Comparison of ENCODE assay signal across 21 mouse cellular contexts in the genomic region with DNA sequence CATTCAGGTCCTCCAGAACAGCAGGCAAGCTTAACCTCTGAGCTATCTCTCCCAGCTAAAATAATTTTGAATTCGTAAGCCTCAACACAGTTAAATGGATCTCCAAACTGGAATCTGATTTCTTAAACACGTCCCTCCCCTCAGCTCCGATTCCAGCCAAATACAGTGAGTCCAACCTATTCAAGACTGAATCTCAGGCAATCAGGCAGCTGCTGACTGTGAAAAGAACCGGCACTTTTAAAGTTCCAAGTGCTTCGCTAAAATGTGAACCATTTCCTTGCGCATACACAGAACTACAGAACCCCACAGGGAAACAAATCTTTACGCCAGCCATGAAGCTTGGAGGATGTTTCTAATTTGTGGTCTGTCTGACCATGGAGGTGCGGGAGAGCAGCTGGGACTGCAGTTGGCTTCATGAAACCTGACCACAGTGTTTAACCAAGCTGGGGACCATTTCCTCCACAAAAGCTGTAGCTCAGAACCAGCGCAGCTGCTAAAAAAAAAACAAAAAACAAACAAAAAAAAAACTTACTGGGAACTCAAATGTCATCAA.
DNase-seq lines count a peak whose midpoint lies in the region; ATAC-seq and TF ChIP-seq lines count a peak whose summit lies in the region.
"Had no signal": no experiment of that assay in that cellular context is flagged by ENCODE, and none has a peak within 500 bp of the region (broad histone marks: within the 10 kb centered on the region; RNA-seq: fewer than 3 reads in every experiment).

No protein-coding gene starts in this region.

- no peak overlapping the region for H3K27ac ChIP-seq in embryonic facial prominence, embryonic 13.5 days
- H3K27ac ChIP-seq in limb, embryonic 14.5 days (replicated peaks; ENCODE audit: low read depth, low read length), result no peak overlapping the region; the same call in 1 of the 2 replicates
- H3K27ac ChIP-seq in midbrain, embryonic 14.5 days (replicated peaks; ENCODE audit: low read depth, low read length), result no peak overlapping the region
- H3K27ac ChIP-seq: heart, embryonic 13.5 days; hindbrain, embryonic 15.5 days; neural tube, embryonic 13.5 days had no signal

- H3K36me3 ChIP-seq in embryonic facial prominence, embryonic 13.5 days, result no peaks in the 10 kb centered on the region
- no peaks in the 10 kb centered on the region for H3K36me3 ChIP-seq in limb, embryonic 14.5 days (ENCODE audit: control insufficient read depth, insufficient read depth, low read length)
- no peaks in the 10 kb centered on the region for H3K36me3 ChIP-seq in midbrain, embryonic 14.5 days (ENCODE audit: control insufficient read depth, insufficient read depth, low read length)
- H3K36me3 ChIP-seq: G1E; heart, embryonic 13.5 days; hindbrain, embryonic 15.5 days; neural tube, embryonic 13.5 days had no signal

- H3K4me2 ChIP-seq in embryonic facial prominence, embryonic 13.5 days, result peak overlapping the region; percentile 21
- peak overlapping the region; percentile 31 for H3K4me2 ChIP-seq in limb, embryonic 14.5 days (replicated peaks; ENCODE audit: low read depth, low read length, severe bottlenecking)
- H3K4me2 ChIP-seq in midbrain, embryonic 14.5 days (ENCODE audit: low read length), result no peak overlapping the region
- H3K4me2 ChIP-seq: heart, embryonic 13.5 days; hindbrain, embryonic 15.5 days; liver, embryonic 11.5 days; neural tube, embryonic 13.5 days had no signal

- TF ChIP-seq POLR2A in limb, embryonic 14.5 days (IDR thresholded peaks at IDR 0.05; ENCODE audit: borderline replicate concordance, extremely low read depth, insufficient read depth, insufficient read length), result no peak

- ATAC-seq in embryonic facial prominence, embryonic 13.5 days (ENCODE audit: insufficient number of reproducible peaks, insufficient read depth, low FRiP score, low TSS enrichment, low read depth), result no peak
- peak; percentile 76 for ATAC-seq in limb, embryonic 14.5 days (ENCODE audit: low FRiP score, low read depth)
- no peak for ATAC-seq in midbrain, embryonic 14.5 days (ENCODE audit: low FRiP score, low TSS enrichment)
- ATAC-seq: CD4-positive, CD25-positive, alpha-beta regulatory T cell, adult 4 months; intestine, embryonic 16.5 days had no signal

- H3K9ac ChIP-seq in embryonic facial prominence, embryonic 13.5 days, result no peak overlapping the region
- no peak overlapping the region for H3K9ac ChIP-seq in limb, embryonic 14.5 days (ENCODE audit: low read depth, low read length, severe bottlenecking)
- no peak overlapping the region for H3K9ac ChIP-seq in midbrain, embryonic 14.5 days (replicated peaks; ENCODE audit: low read length)
- H3K9ac ChIP-seq: heart, embryonic 13.5 days; hindbrain, embryonic 15.5 days; neural tube, embryonic 13.5 days had no signal

- peak; percentile 22 for DNase-seq in embryo, embryonic 10.5 days (ENCODE audit: low spot score)
- no peak for DNase-seq in embryo, embryonic 10 days (ENCODE audit: low spot score)
- peak; percentile 17 for DNase-seq in ZHBTc4 (ENCODE audit: low read depth, low spot score)
- peak; percentile 51 for DNase-seq in limb, embryonic 14.5 days (ENCODE audit: low spot score)
- no peak for DNase-seq in heart, postnatal 4 days
- DNase-seq in midbrain, embryonic 14.5 days, result no peak
- no peak for DNase-seq in right cerebral cortex, adult 18-20 months
- DNase-seq: cerebellum, adult 9-11 months; heart, adult 11 months; lung, adult 18-20 months; spleen, adult 18-20 months; thymus, postnatal 36 days had no signal

- no peaks in the 10 kb centered on the region for H3K9me3 ChIP-seq in embryonic facial prominence, embryonic 13.5 days
- H3K9me3 ChIP-seq in limb, embryonic 14.5 days (ENCODE audit: control insufficient read depth, low read length), result no peaks in the 10 kb centered on the region
- H3K9me3 ChIP-seq in midbrain, embryonic 14.5 days (ENCODE audit: control insufficient read depth, low read length), result no peaks in the 10 kb centered on the region
- H3K9me3 ChIP-seq: heart, embryonic 13.5 days; hindbrain, embryonic 15.5 days; neural tube, embryonic 13.5 days had no signal

- peaks cover 10% of the 10 kb centered on the region; the same call in 1 of the 2 replicates for H3K4me1 ChIP-seq in embryonic facial prominence, embryonic 13.5 days
- H3K4me1 ChIP-seq in limb, embryonic 14.5 days (ENCODE audit: control insufficient read depth, insufficient read depth, low read length), result peaks cover 9% of the 10 kb centered on the region
- H3K4me1 ChIP-seq in midbrain, embryonic 14.5 days (ENCODE audit: control insufficient read depth, insufficient read depth, low read length), result no peaks in the 10 kb centered on the region; the same call in 1 of the 2 replicates
- H3K4me1 ChIP-seq: heart, embryonic 13.5 days; megakaryocyte, embryonic 14.5 days had no signal

- H3K27me3 ChIP-seq in embryonic facial prominence, embryonic 13.5 days, result no peaks in the 10 kb centered on the region
- no peaks in the 10 kb centered on the region for H3K27me3 ChIP-seq in limb, embryonic 14.5 days (ENCODE audit: control insufficient read depth, insufficient read depth, low read length)
- no peaks in the 10 kb centered on the region for H3K27me3 ChIP-seq in midbrain, embryonic 14.5 days (ENCODE audit: control insufficient read depth, insufficient read depth, low read length)
- H3K27me3 ChIP-seq: heart, embryonic 13.5 days; hindbrain, embryonic 15.5 days; megakaryocyte, embryonic 14.5 days; neural tube, embryonic 13.5 days had no signal

- no peak overlapping the region for H3K4me3 ChIP-seq in embryonic facial prominence, embryonic 13.5 days
- H3K4me3 ChIP-seq in limb, embryonic 14.5 days (replicated peaks; ENCODE audit: low read length), result no peak overlapping the region
- H3K4me3 ChIP-seq in midbrain, embryonic 14.5 days (replicated peaks; ENCODE audit: low read depth, low read length), result no peak overlapping the region
- H3K4me3 ChIP-seq: heart, embryonic 13.5 days; hindbrain, embryonic 15.5 days; megakaryocyte, embryonic 14.5 days; neural tube, embryonic 13.5 days had no signal

- 20% methylated on average over 9 of the region's 9 CpGs for WGBS in embryonic facial prominence, embryonic 13.5 days
- WGBS in limb, embryonic 14.5 days, result 17% methylated on average over 9 of the region's 9 CpGs
- WGBS in midbrain, embryonic 14.5 days, result 79% methylated on average over 9 of the region's 9 CpGs

Comparison
In these comparisons a context has a peak if more than half of its experiments do, and no peak if none do; other contexts are left out.
1. DNase-seq: peak in embryo, embryonic 10.5 days (single experiment), ZHBTc4 (single experiment) and limb, embryonic 14.5 days (single experiment); none in embryo, embryonic 10 days (single experiment), heart, postnatal 4 days (single experiment), midbrain, embryonic 14.5 days (single experiment) and right cerebral cortex, adult 18-20 months (single experiment).